Mouse (Mus musculus) limb, embryonic 11.5 days (tissue): ENCODE results near the gene Got2. TPM values are rescaled to one million over a fixed set of nuclear protein-coding genes. Genes with fewer than 3 reads are reported as not detected.

ENCODE experiments used
- ATAC-seq: fragments of 200-750 bp; cut with Nextera tagmentation; 2 replicates; pipeline ENCODE4 v1.8.0; 2017; ENCODE audit warnings: low read depth; ENCODE audit not compliant: insufficient number of reproducible peaks, low FRiP score, low TSS enrichment
- DNase-seq: peaks from one replicate; pipeline ENCODE4 v3.0.0-alpha.2; 2015; ENCODE audit warnings: low spot score
- H3K27ac ChIP-seq: fragments of 300-500 bp; sonication (generic); replicated peaks from 2 replicates; pipeline ENCODE4 v1.5.1; 2014; ENCODE audit warnings: low read depth, mild to moderate bottlenecking, low read length
- H3K27me3 ChIP-seq: fragments of 300-500 bp; sonication (generic); 2 replicates; pipeline ENCODE4 v1.6.1; 2014; ENCODE audit warnings: mild to moderate bottlenecking, low read length, mixed read lengths; ENCODE audit not compliant: control insufficient read depth, insufficient read depth
- H3K36me3 ChIP-seq: fragments of 300-500 bp; sonication (generic); 2 replicates; pipeline ENCODE4 v1.6.1; 2014; ENCODE audit warnings: mild to moderate bottlenecking, low read length, moderate library complexity, mixed read lengths; ENCODE audit not compliant: control insufficient read depth, insufficient read depth
- H3K4me1 ChIP-seq: fragments of 300-500 bp; sonication (generic); 2 replicates; pipeline ENCODE4 v1.6.1; 2014; ENCODE audit warnings: low read length, mixed read lengths; ENCODE audit not compliant: control insufficient read depth, insufficient read depth
- H3K4me2 ChIP-seq: fragments of 300-500 bp; sonication (generic); 2 replicates; pipeline ENCODE4 v1.6.1; 2014; ENCODE audit warnings: low read depth, mild to moderate bottlenecking, moderate library complexity; ENCODE audit not compliant: severe bottlenecking
- H3K4me3 ChIP-seq: fragments of 300-500 bp; sonication (generic); 2 replicates; pipeline ENCODE4 v1.5.1; 2014; ENCODE audit warnings: low read depth, low read length
- H3K9ac ChIP-seq: fragments of 300-500 bp; sonication (generic); 2 replicates; pipeline ENCODE4 v1.6.1; 2014; ENCODE audit warnings: mild to moderate bottlenecking, low read length
- H3K9me3 ChIP-seq: fragments of 300-500 bp; sonication (generic); 2 replicates; pipeline ENCODE4 v1.6.1; 2016; ENCODE audit warnings: low read length; ENCODE audit not compliant: control insufficient read depth
- WGBS: fragments of 180-500 bp; shearing (Covaris S2); extraction: QIAGEN DNeasy Blood & Tissue Kit; methylation state at CpG from one replicate; pipeline ENCODE4 v1.1.7; 2014; 5-methylcytosine and 5-hydroxymethylcytosine counted together
- polyA plus RNA-seq: library from polyadenylated mRNA; unstranded; fragments of >200 nt; fragmentation: Nextera tagmentation; extraction: Ambion mirVana; gene quantifications from 2 replicates; pipeline ENCODE4 v1.2.1, GENCODE M21; 2014

Got2 gene
- polyA plus RNA-seq, 1 experiment from 2014 or later, result 100 TPM

DNA sequence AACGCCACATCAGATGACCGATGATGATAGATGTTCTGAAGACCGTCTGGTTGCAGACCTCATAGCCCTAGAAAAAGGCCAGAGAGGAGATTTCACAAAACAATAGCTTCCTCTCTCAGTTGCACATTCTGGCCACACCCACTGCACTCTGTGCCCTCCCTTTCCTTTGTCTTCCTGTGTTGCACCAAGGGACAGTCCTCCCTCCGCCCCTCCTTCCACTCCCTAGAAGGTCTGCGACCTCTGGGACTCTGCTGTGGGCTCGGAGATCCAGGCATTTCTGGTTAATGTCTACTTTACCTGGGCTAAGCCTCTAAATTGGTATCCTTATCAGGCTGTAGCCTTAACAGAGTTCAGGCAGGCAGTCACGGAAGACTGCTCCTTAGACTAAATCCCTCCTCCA lies 13.5 kb upstream of the Got2 start:
- no peak overlapping the region for H3K4me2 ChIP-seq
- no peak for DNase-seq

DNA sequence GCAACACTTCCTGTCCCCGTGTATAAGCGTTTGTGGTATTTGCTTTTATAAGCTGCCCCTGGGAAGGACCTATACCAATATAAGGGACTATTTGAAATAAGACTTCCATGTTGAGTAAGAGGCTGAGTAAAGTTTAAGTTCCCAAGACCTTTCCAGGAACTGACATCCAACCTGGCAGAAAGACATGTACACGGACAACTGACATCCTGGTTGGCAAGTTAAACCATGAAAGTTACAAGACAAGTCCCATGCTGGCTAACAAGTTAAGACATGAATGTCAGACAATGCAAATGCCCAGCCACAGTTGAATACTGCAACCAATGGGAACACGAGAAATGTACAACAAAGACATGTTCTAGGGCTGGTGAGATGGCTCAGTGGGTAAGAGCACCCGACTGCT lies 5.4 kb upstream of the Got2 start:
- Histone ChIP-seq H3K4me3 (no peak overlapping the region), H3K27me3 (no peaks in the 10 kb centered on the region), H3K27ac (no peak overlapping the region), H3K4me2 (no peak overlapping the region), H3K9ac (no peak overlapping the region), H3K36me3 (no peaks in the 10 kb centered on the region), H3K9me3 (no peaks in the 10 kb centered on the region), H3K4me1 (no peaks in the 10 kb centered on the region)
- no peak for DNase-seq
- 82% methylated on average over 5 of the region's 5 CpGs for WGBS
- no peak for ATAC-seq

More for the DNA sequence above, 13.5 kb upstream of the Got2 start:
- Histone ChIP-seq H3K9ac (no peak overlapping the region), H3K27me3 (no peaks in the 10 kb centered on the region), H3K4me3 (no peak overlapping the region), H3K27ac (no peak overlapping the region), H3K9me3 (no peaks in the 10 kb centered on the region), H3K36me3 (no peaks in the 10 kb centered on the region), H3K4me1 (no peaks in the 10 kb centered on the region)
- WGBS, result 59% methylated on average over 7 of the region's 7 CpGs
- no peak for ATAC-seq

DNA sequence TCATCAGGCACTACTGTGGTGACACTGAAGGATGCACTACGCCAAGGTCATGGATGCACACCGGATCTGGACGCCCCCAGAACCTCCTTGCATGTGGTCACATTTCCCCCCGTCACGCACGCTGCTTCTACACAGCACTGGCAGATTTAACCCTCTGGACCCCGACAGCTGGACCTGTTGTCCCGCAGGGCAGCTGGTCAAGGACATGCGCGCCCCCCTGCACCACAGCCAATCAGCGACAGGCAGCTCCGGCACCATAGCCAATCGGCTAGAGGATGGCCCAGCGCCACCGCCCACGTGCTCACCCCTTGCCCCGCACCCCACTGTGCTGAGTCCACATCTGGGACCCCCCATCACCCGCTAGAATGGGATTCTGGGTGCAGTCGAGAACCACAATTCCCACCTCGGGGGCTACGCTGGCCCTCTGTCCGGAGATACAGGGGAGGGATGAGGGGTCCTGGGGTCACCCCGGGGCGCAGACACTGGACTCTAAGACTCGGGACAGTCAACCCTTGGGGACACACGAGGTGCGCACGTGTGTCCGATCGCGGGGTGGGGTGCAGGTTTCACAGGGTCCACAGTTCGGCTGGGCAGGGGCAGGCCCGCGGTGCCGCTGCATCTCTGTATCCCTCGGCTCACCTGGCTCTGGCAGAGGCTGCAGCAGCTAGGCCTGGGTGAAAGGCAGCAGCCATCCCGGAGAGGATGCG lies 616 bp downstream of the Got2 start:
- no peaks in the 10 kb centered on the region for H3K36me3 ChIP-seq
- peak overlapping the region; percentile 85 for H3K4me3 ChIP-seq
- peak; percentile 94 for ATAC-seq
- H3K27me3 ChIP-seq, result no peaks in the 10 kb centered on the region
- peak overlapping the region; percentile 76 for H3K4me2 ChIP-seq
- no peaks in the 10 kb centered on the region for H3K9me3 ChIP-seq
- 0 out of 2 replicates have a peak overlapping the region, but pooled peaks have one; percentile 10 for H3K27ac ChIP-seq
- under 1% methylated on average over 36 of the region's 38 CpGs for WGBS
- peak; percentile 84 for DNase-seq
- peak overlapping the region; percentile 75 for H3K9ac ChIP-seq
- H3K4me1 ChIP-seq, result 0 out of 2 replicates have a peak, but pooled peaks cover 3% of the 10 kb centered on the region

DNA sequence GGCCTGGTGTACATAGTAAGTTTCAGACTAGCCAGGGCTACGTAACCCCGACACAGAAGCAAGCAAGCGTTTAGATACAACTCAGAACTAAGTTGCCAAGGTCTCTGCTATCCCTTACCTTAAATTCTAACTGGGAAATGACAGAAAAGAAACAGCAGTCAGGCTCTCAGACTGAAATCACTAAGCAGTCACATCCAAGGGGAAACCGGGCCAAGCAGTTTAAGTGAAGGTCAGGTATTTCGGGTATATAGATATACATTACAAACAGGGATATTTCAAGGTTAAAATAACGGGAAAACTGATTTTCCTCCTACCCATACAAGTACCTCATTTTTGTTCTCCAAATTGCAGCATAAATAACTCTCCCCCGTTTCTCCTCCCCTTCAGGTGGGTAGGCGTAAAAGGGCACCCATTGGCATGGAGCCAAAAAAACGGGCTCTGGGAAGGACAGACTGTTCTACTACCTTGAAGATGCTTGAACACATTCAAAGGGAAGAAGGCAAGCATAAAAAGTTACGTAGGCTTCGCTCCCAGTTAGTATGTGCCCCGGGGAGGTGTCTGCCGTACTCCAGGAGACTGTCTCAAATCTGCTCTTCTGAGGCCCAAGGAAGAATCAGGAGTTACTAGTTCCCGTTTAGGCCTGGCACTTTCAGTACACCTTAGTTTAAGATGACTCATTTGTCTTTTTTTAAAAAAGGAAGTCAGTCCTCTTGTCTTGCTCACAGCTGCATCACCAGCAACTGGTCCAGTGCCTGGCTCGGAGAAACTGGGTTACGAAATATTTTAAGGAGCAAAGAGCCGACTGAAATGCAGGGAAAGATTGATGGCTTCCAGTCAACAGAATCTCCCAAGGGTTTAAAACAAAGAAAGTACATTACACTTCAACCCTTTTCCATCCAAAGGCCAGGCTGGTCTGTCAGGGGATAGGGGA lies 1.4 kb downstream of the Got2 start:
- Histone ChIP-seq H3K9ac (peak overlapping the region; percentile 75; the same call in 1 of the 2 replicates), H3K4me2 (peak overlapping the region; percentile 76), H3K9me3 (no peaks in the 10 kb centered on the region), H3K4me3 (peak overlapping the region; percentile 85), H3K27ac (no peak overlapping the region), H3K36me3 (no peaks in the 10 kb centered on the region), H3K27me3 (no peaks in the 10 kb centered on the region), H3K4me1 (0 out of 2 replicates have a peak, but pooled peaks cover 3% of the 10 kb centered on the region)
- DNase-seq (no peak), ATAC-seq (no peak)
- WGBS, result 78% methylated on average over 17 of the region's 17 CpGs

DNA sequence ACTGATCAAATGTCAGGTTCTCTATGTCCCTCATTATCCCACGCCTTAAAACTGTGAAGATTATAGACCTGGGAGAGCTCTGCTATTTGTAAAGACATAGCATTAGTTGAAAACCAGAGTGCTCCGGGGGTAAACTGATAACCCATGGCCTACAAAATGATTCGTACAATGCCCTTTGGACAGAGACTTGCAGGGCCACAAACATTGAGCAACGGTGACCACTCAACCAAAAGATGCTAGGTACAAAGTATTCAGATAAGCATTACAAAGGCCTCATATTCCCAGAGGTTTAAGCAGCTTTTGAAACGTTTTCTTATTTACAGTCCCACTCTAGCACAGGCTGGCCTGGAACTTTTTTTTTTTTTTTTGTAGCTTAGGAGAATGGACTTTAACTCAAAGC lies 2.4 kb downstream of the Got2 start:
- H3K27ac ChIP-seq, result no peak overlapping the region
- no peaks in the 10 kb centered on the region for H3K27me3 ChIP-seq
- H3K9ac ChIP-seq, result no peak overlapping the region
- no peaks in the 10 kb centered on the region for H3K9me3 ChIP-seq
- ATAC-seq, result no peak
- H3K4me3 ChIP-seq, result no peak overlapping the region
- no peaks in the 10 kb centered on the region for H3K36me3 ChIP-seq
- 0 out of 2 replicates have a peak, but pooled peaks cover 3% of the 10 kb centered on the region for H3K4me1 ChIP-seq
- no peak for DNase-seq
- WGBS, result 80% methylated on average over 5 of the region's 5 CpGs
- no peak overlapping the region for H3K4me2 ChIP-seq

DNA sequence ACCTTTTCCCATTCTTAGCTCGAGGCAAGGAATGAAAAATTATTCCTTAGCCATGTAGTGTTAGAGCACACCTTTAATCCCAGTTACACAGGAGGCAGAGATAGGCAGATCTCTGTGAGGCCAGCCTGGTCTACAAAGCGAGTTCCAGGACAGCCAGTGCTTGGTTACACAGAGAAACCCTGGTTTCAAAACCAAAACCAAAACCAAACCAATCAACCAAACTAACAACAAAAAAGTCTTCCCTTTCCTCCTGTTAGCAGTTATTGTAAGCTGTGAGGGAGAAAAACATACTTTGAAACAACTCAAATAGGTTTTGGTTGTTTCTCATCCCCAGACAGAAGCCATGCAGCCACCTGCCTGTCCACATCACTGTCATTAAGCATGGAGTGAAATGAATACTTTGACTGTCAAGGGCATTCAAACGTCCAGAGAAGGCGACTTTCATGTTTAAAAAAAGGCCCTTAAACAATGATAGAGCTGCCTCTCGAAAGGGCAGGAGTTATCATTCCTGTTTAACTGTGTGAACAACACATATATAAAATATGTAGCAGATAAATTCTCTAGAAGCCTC lies 3.0 kb downstream of the Got2 start:
- Histone ChIP-seq H3K36me3 (no peaks in the 10 kb centered on the region), H3K27me3 (no peaks in the 10 kb centered on the region), H3K4me1 (0 out of 2 replicates have a peak, but pooled peaks cover 3% of the 10 kb centered on the region), H3K4me3 (no peak overlapping the region), H3K9me3 (no peaks in the 10 kb centered on the region), H3K27ac (no peak overlapping the region), H3K4me2 (no peak overlapping the region), H3K9ac (no peak overlapping the region)
- 83% methylated on average over 5 of the region's 5 CpGs for WGBS
- no peak for DNase-seq
- ATAC-seq, result no peak

DNA sequence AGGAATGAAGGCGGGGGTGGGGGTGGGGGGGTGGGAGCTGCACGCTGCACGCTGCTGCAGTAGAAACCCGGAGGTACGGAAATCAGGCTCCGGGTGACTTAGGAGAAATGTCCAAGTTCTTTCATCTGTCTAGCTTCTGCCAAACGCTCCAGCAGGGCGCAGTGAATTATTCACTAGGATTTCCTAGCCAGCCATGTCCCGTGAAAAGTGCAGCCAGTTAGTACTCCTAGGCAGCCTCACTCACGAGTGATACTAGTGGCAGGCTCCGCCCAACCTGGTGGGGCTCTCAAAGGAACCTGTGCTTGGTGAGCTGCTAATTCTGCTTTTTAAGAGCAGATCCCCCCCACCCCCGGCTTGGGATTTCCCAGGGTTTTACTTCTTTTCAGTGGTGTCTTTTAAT lies 3.9 kb downstream of the Got2 start:
- Histone ChIP-seq H3K36me3 (no peaks in the 10 kb centered on the region), H3K9me3 (no peaks in the 10 kb centered on the region), H3K4me1 (0 out of 2 replicates have a peak, but pooled peaks cover 3% of the 10 kb centered on the region), H3K4me3 (no peak overlapping the region), H3K9ac (no peak overlapping the region), H3K27ac (no peak overlapping the region), H3K4me2 (no peak overlapping the region), H3K27me3 (no peaks in the 10 kb centered on the region)
- DNase-seq (no peak), ATAC-seq (no peak)
- WGBS, result 82% methylated on average over 12 of the region's 12 CpGs

DNA sequence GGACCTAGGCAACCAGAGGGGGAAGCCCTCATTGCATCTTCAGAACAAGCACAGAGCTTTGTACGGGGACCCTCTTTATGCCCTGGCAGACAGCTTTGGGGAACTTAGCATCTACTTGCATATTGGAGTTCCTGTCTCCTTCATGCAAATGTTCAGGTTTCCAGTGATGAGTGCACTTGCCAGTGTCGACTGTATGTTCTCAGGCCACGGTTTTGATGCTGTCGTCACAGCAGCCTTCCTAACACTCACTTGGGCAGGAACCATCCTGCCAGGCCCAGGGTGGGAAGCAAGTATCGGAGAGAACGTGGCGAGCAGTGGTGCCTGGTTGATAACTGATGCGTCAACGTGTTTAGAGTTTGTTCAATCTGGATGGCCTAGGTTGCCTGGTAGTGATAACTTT lies 6.2 kb downstream of the Got2 start:
- Histone ChIP-seq H3K4me2 (no peak overlapping the region), H3K27me3 (no peaks in the 10 kb centered on the region), H3K36me3 (peaks cover 2% of the 10 kb centered on the region), H3K4me3 (no peak overlapping the region), H3K27ac (no peak overlapping the region), H3K4me1 (0 out of 2 replicates have a peak, but pooled peaks cover 3% of the 10 kb centered on the region), H3K9ac (no peak overlapping the region), H3K9me3 (no peaks in the 10 kb centered on the region)
- no peak for DNase-seq
- ATAC-seq, result no peak
- WGBS, result 92% methylated on average over 9 of the region's 9 CpGs
